Mouse (Mus musculus) induced T-regulatory cell, adult 2 months (primary cell): ENCODE results near the gene Wdr78.
A peak's percentile ranks its signal among the peaks of the same experiment; 100 is the strongest.

Source experiments
- DNase-seq: peaks from one replicate; pipeline ENCODE4 v3.0.0-alpha.2; 2012; ENCODE audit warnings: low read depth

Gene Wdr78

GRCm38 (mm10) chr4:103056909-103057308, 57.4 kb downstream of the Wdr78 start:
- no peak for DNase-seq

- DNase-seq: no peak
Measured at GRCm38 (mm10) chr4:103048046-103048445, 66.3 kb downstream of the Wdr78 start.

GRCm38 (mm10) chr4:103042997-103043396, 71.4 kb downstream of the Wdr78 start:
- peak; percentile 33 for DNase-seq

GRCm38 (mm10) chr4:103039838-103040191, 74.5 kb downstream of the Wdr78 start:
- DNase-seq: no peak

- DNase-seq: peak; percentile 6
Measured at GRCm38 (mm10) chr4:103039103-103039837, 75.1 kb downstream of the Wdr78 start.

GRCm38 (mm10) chr4:103028177-103029088, 85.9 kb downstream of the Wdr78 start:
- DNase-seq: no peak

- DNase-seq: no peak
Measured at GRCm38 (mm10) chr4:103027745-103028144, 86.6 kb downstream of the Wdr78 start.

- DNase-seq: no peak
Measured at GRCm38 (mm10) chr4:103026621-103027020, 87.7 kb downstream of the Wdr78 start, which contains the start of gene Insl5. Insl5 (minus strand) TSS chr4:103026842.

GRCm38 (mm10) chr4:103013490-103013889, 100.9 kb downstream of the Wdr78 start:
- DNase-seq: no peak

- no peak for DNase-seq
Measured at GRCm38 (mm10) chr4:103011823-103012222, 102.5 kb downstream of the Wdr78 start.

GRCm38 (mm10) chr4:103010734-103011133, 103.6 kb downstream of the Wdr78 start:
- DNase-seq: no peak

- peak; percentile 67 for DNase-seq
Measured at GRCm38 (mm10) chr4:103006943-103007418, 107.4 kb downstream of the Wdr78 start.

- DNase-seq: no peak
Measured at GRCm38 (mm10) chr4:103006266-103006665, 108.1 kb downstream of the Wdr78 start.

- DNase-seq: peak; percentile 27
Measured at GRCm38 (mm10) chr4:103005190-103005945, 109.0 kb downstream of the Wdr78 start.

- DNase-seq: no peak
Measured at GRCm38 (mm10) chr4:103004681-103005080, 109.7 kb downstream of the Wdr78 start.

GRCm38 (mm10) chr4:102991685-102992084, 122.7 kb downstream of the Wdr78 start:
- no peak for DNase-seq

- peak; percentile 72 for DNase-seq
Measured at GRCm38 (mm10) chr4:102990595-102991340, 123.6 kb downstream of the Wdr78 start.

GRCm38 (mm10) chr4:102990016-102990415, 124.3 kb downstream of the Wdr78 start:
- DNase-seq: no peak

GRCm38 (mm10) chr4:102989391-102989790, 125.0 kb downstream of the Wdr78 start:
- DNase-seq: peak; percentile 79

GRCm38 (mm10) chr4:102988526-102988925, 125.8 kb downstream of the Wdr78 start:
- peak; percentile 25 for DNase-seq
